Mouse (Mus musculus): ENCODE results near the gene Frem1. TPM values are rescaled to one million over a fixed set of nuclear protein-coding genes. Genes with fewer than 3 reads are reported as not detected.

The Frem1 gene
- 0.74 TPM for polyA plus RNA-seq (2017; shearing (Covaris generic))

GRCm38 (mm10) chr4:83051634-83052577, at the start of gene Frem1:
Gene Frem1, minus strand, starts transcription at chr4:83052339.

GRCm38 (mm10) chr4:82884636-82885534, 167.3 kb downstream of the Frem1 start, which contains the start of gene Cer1:
Gene Cer1, minus strand, starts transcription at chr4:82885148.

GRCm38 (mm10) chr4:82859131-82860125, 192.7 kb downstream of the Frem1 start, which contains the start of gene Zdhhc21:
Gene Zdhhc21, minus strand, starts transcription at chr4:82859958.

Other genes with a start within 250 kb of the Frem1 start
- gene Zdhhc21, start 192.4 kb downstream of the Frem1 start, polyA plus RNA-seq (2017; shearing (Covaris generic)): 16.2 TPM
- not detected for gene Cer1, start 167.2 kb downstream of the Frem1 start, polyA plus RNA-seq (2017; shearing (Covaris generic))